Mouse (Mus musculus) heart, embryonic 14.5 days (tissue): ENCODE measurements around the gene Mgam. TPM values are rescaled to one million over a fixed set of nuclear protein-coding genes. Genes with fewer than 3 reads are reported as not detected.

Experiments used
- ATAC-seq: fragments of 200-750 bp; cut with Nextera tagmentation; 2 replicates; pipeline ENCODE4 v1.8.0; 2017; ENCODE audit warnings: low read depth, moderate TSS enrichment; ENCODE audit not compliant: insufficient number of reproducible peaks, insufficient read depth, low FRiP score
- H3K27ac ChIP-seq, 2 experiments: fragments of 200-500 bp in 1 of 2; fragments of 300-500 bp in 1 of 2; sonication (generic) in 1 of 2; replicated peaks in 1 of 2; 2 replicates each; pipeline ENCODE4 v1.5.1; 2012 to 2014; ENCODE audit warnings: low read depth in 2 of 2, low read length in 2 of 2, control low read depth in 1 of 2, mild to moderate bottlenecking in 1 of 2, mixed read lengths in 1 of 2; ENCODE audit not compliant: control insufficient read depth in 1 of 2, insufficient read depth in 1 of 2
- H3K27me3 ChIP-seq: fragments of 300-500 bp; sonication (generic); 2 replicates; pipeline ENCODE4 v1.6.1; 2014; ENCODE audit warnings: mild to moderate bottlenecking, low read length, control low read depth; ENCODE audit not compliant: control insufficient read depth, insufficient read depth
- H3K36me3 ChIP-seq: fragments of 300-500 bp; sonication (generic); 2 replicates; pipeline ENCODE4 v1.6.1; 2014; ENCODE audit warnings: mild to moderate bottlenecking, control low read depth, low read length, mixed read lengths; ENCODE audit not compliant: control insufficient read depth, insufficient read depth
- H3K4me1 ChIP-seq, 2 experiments: fragments of 200-500 bp in 1 of 2; fragments of 300-500 bp in 1 of 2; sonication (generic) in 1 of 2; 2 replicates each; pipeline ENCODE4 v1.6.1; 2012 to 2014; ENCODE audit warnings: low read length in 2 of 2, control low read depth in 1 of 2, mixed read lengths in 1 of 2; ENCODE audit not compliant: control insufficient read depth in 2 of 2, insufficient read depth in 2 of 2
- H3K4me2 ChIP-seq: fragments of 300-500 bp; sonication (generic); 2 replicates; pipeline ENCODE4 v1.6.1; 2014; ENCODE audit warnings: mild to moderate bottlenecking, low read length
- H3K4me3 ChIP-seq, 2 experiments: fragments of 200-500 bp in 1 of 2; fragments of 300-500 bp in 1 of 2; sonication (generic) in 1 of 2; 2 replicates each; pipeline ENCODE4 v1.5.1; 2012 to 2014; ENCODE audit warnings: low read length in 2 of 2, mild to moderate bottlenecking in 2 of 2, control low read depth in 1 of 2, low read depth in 1 of 2, moderate library complexity in 1 of 2; ENCODE audit not compliant: control insufficient read depth in 1 of 2, insufficient read depth in 1 of 2
- H3K9ac ChIP-seq: fragments of 300-500 bp; sonication (generic); 2 replicates; pipeline ENCODE4 v1.6.1; 2014; ENCODE audit warnings: mild to moderate bottlenecking, low read length
- H3K9me3 ChIP-seq: fragments of 300-500 bp; sonication (generic); 2 replicates; pipeline ENCODE4 v1.6.1; 2016; ENCODE audit warnings: low read length, control low read depth; ENCODE audit not compliant: control insufficient read depth
- WGBS: fragments of 180-500 bp; shearing (Covaris S2); extraction: QIAGEN DNeasy Blood & Tissue Kit; methylation state at CpG from one replicate; pipeline ENCODE4 v1.1.7; 2014; 5-methylcytosine and 5-hydroxymethylcytosine counted together
- polyA plus RNA-seq: library from polyadenylated mRNA; unstranded; fragments of >200 nt; fragmentation: Nextera tagmentation; extraction: Ambion mirVana; gene quantifications from 2 replicates; pipeline ENCODE4 v1.2.1, GENCODE M21; 2014

Gene Mgam
- polyA plus RNA-seq, 1 experiment from 2014 or later: 0.11 TPM

DNA sequence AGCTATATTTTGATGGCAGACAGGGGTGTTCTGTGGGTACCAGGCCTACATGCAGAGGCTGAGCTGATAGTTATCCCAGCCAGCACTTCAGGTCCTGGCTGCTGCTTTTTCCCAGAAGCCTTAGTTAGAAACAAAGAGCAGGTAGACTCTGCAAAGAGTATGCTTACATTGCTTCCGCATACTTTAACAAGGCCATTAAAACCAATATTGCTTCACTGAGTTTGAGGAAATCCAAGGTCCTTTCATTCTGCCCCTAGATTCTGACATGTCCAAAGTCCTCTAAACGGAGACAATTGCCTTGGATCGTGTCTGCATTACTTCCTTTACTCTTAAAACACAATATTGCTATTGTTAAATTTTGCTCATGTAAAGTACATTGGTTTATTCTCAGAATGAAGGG lies 155.7 kb downstream of the Mgam start:
- Histone ChIP-seq H3K27ac (no peak overlapping the region), H3K9ac (no peak overlapping the region), H3K4me1 (no peaks in the 10 kb centered on the region), H3K4me2 (no peak overlapping the region), H3K4me3 (no peak overlapping the region), H3K27me3 (no peaks in the 10 kb centered on the region), H3K9me3 (no peaks in the 10 kb centered on the region), H3K36me3 (no peaks in the 10 kb centered on the region)
- ATAC-seq: no peak
- WGBS: 76% methylated on average over 3 of the region's 3 CpGs

DNA sequence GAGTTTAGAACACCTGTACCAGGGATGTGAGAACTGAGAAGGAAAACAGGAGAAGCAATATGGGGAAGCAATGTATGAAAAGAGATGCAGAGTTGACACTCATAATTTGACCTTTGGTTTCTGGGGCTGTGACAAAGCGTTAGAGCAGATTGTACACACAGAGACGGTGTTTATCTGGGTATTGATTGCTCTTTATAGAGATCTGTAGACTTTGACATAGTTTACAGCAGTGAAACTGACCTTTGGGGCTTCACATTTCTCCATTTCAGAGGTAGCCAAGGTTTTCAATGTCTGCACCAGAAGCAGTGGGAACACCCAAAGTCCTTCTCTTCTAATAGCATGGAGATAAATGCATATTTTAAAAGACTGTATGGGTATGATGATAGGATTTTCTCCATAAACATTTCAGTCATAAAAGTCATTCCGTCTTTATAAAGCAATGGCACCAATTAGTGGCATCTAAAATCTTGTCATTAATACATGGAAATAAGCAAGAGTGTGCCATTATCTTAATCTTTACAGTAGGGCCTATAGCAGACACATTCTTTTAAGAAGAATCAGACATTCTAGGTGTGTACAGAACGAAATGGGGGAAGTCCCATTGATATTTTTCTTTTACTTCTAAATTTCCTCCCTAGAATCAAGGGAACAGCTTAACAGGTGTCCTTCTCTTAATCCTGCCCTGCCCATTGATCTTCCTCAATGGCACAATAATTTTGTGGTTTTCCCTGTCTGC lies 166.6 kb downstream of the Mgam start:
- Histone ChIP-seq H3K27me3 (no peaks in the 10 kb centered on the region), H3K4me1 (no peaks in the 10 kb centered on the region), H3K36me3 (no peaks in the 10 kb centered on the region), H3K9me3 (no peaks in the 10 kb centered on the region), H3K27ac (no peak overlapping the region), H3K4me3 (no peak overlapping the region), H3K4me2 (no peak overlapping the region), H3K9ac (no peak overlapping the region)
- no peak for ATAC-seq
- 58% methylated on average over 4 of the region's 4 CpGs for WGBS

DNA sequence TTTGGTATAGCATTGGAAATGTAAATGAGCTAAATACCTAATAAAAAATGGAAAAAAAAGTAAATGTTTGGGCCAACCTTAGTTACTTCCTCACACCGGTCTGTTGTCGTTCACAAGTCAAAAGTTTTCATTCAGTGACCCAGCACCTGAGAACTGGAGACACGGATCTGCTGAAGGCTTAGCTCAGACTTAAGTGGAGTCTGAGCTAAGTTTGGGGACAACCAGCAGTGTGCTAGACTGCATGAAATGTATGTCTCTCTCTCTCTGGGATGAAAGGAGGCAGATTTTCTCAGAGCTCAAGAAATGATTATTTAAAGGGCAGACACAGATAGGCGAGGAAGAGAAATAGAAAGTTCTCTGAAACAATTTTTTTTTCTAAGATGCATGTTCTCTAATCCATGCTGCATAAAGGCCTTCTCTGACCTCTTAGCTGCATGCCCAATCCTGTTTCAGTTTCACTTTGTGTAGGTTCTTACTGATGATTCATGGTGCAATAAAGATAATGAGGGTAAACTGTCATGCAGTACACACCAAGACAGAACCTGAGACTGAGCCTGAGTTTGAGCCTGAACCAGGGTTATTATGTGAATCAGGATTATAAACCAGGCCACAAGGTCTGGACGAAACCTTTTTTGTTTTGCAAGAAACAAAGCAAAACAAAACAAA lies 189.7 kb downstream of the Mgam start:
- H3K9ac ChIP-seq: no peak overlapping the region
- no peaks in the 10 kb centered on the region for H3K4me1 ChIP-seq
- no peak overlapping the region for H3K4me3 ChIP-seq
- no peak for ATAC-seq
- WGBS: 75% methylated on average over 5 of the region's 5 CpGs
- H3K9me3 ChIP-seq: no peaks in the 10 kb centered on the region
- no peaks in the 10 kb centered on the region for H3K36me3 ChIP-seq
- H3K27me3 ChIP-seq: no peaks in the 10 kb centered on the region
- H3K27ac ChIP-seq: no peak overlapping the region
- H3K4me2 ChIP-seq: no peak overlapping the region

Other genes with a start within 250 kb of the Mgam start
- 3.5 and 3.6 TPM in 2 replicates for gene E330009J07Rik, start 192.7 kb upstream of the Mgam start, polyA plus RNA-seq
- gene Wee2, start 189.7 kb upstream of the Mgam start, polyA plus RNA-seq: not detected in 2 replicates
- 97.5 and 105 TPM in 2 replicates for gene Ssbp1, start 157.5 kb upstream of the Mgam start, polyA plus RNA-seq
- not detected in 2 replicates for gene Tas2r137, start 137.6 kb upstream of the Mgam start, polyA plus RNA-seq
- not detected in 2 replicates for gene Tas2r108, start 135.3 kb upstream of the Mgam start, polyA plus RNA-seq
- not detected in 2 replicates for gene Prss37, start 109.3 kb upstream of the Mgam start, polyA plus RNA-seq
- not detected in 2 replicates for gene Olfr461, start 73.8 kb upstream of the Mgam start, polyA plus RNA-seq
- not detected in 2 replicates for gene Olfr460, start 59.3 kb upstream of the Mgam start, polyA plus RNA-seq
- gene Clec5a, start 43.0 kb upstream of the Mgam start, polyA plus RNA-seq: 0.77 and 1.3 TPM in 2 replicates
- not detected in 2 replicates for gene Tas2r138, start 15.5 kb upstream of the Mgam start, polyA plus RNA-seq